Mouse (Mus musculus) lung, postnatal 0 days (tissue): Measurements from ENCODE around the gene Sestd1.

Experiments
- CTCF ChIP-seq: IDR thresholded peaks from 2 replicates; pipeline ENCODE4 v1.5.1; 2016; ENCODE audit warnings: antibody characterized with exemption, mild to moderate bottlenecking
- EP300 ChIP-seq: IDR thresholded peaks from 2 replicates; pipeline ENCODE4 v1.6.1; 2016; ENCODE audit warnings: antibody characterized with exemption, mild to moderate bottlenecking, control low read depth

DNA sequence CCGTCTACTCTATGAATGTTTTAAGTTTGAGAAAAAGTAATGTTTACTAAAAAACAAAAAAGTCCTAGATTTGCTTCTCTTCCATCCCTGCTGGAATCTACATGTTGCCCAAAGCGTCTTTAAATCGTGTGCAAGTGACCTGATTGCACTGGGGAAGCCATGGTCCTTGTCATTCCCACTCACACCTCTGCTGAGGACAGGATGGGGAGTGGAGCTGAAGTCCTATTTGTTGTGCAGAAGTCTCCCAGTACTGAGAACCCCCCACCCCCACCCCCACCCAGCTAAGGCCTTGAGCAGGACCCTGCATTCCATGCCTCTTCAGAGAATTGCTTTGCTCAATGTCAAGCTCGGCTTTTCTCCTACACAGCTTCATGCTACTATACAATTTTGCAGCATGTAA, 111.2 kb downstream of the Sestd1 start:
- no peak for TF ChIP-seq CTCF
- TF ChIP-seq EP300, result no peak
